In the genomic region with DNA sequence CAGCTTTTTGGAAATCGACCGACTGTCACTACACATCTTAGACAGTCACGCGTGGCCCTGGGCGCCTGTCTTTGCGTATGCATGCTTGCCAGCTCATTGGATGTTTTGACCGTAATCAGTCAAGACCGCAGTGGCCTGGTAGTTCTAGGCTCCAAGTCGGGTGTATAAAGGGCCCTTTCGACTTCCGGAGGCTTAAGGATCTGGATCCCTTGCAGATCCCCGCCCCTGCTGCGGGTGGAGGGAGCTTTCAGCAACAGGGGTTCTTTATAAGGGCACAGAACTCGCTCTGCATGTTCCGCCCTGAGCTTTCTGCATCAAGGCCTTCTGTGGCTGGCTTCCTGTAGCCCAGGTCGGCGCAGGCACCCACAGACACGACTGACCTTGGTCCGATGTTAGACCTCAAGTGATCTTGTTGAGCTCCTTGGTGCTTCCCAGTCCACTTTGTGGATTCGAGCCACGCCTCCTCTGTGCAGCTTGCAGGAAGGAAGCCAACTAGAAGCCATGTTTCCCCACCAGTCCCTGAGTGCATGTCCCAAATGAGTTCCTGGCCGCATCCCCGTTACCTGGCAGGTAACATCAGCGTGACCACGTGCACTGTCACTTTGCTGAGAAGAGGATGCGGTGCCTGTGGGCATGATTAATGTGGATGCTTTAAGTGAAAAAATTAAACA, we compare ENCODE assay signal across 8 mouse cellular contexts. TPM values are rescaled to one million over a fixed set of nuclear protein-coding genes. Genes with fewer than 3 reads are reported as not detected.
DNase-seq lines count a peak whose midpoint lies in the region; ATAC-seq and TF ChIP-seq lines count a peak whose summit lies in the region.

TSS of gene Bzw2 (minus strand) at position 443 of the 671 bp plus-strand sequence.

- peak; percentile 88 for DNase-seq in adipocyte (ENCODE audit: low spot score)
- DNase-seq in gastrocnemius, adult 8-10 months (ENCODE audit: low spot score in 2 of 2): peak; percentile 48 to 52
- DNase-seq in hindbrain, postnatal 0 days (ENCODE audit: low spot score): peak; percentile 74
- peak; percentile 38 to 43 for DNase-seq in left cerebral cortex, adult 2 months (ENCODE audit: extremely low spot score in 1 of 2, low spot score in 2 of 2)
- peak; percentile 46 to 70 for DNase-seq in right cerebral cortex, adult 2 months (ENCODE audit: low spot score in 2 of 2)
- DNase-seq in urinary bladder, postnatal 14 days (ENCODE audit: low spot score): peak; percentile 80

- H3K9me3 ChIP-seq in hindbrain, postnatal 0 days (ENCODE audit: low read length): no peaks in the 10 kb centered on the region

- H3K4me2 ChIP-seq in hindbrain, postnatal 0 days (ENCODE audit: low read depth, low read length): peak within 1 kb of the TSS; percentile 81

- no peaks in the 10 kb centered on the region for H3K27me3 ChIP-seq in hindbrain, postnatal 0 days (ENCODE audit: insufficient read depth, low read length)

- H3K4me3 ChIP-seq in cortical plate, adult 2 months (ENCODE audit: insufficient read depth, low read length): peak within 1 kb of the TSS; percentile 89
- peak within 1 kb of the TSS; percentile 93 for H3K4me3 ChIP-seq in hindbrain, postnatal 0 days (ENCODE audit: low read length)
- H3K4me3 ChIP-seq in left cerebral cortex, adult 2 months: peak within 1 kb of the TSS; percentile 95

- H3K9ac ChIP-seq in hindbrain, postnatal 0 days (replicated peaks; ENCODE audit: low read length): peak within 1 kb of the TSS; percentile 84

- intact Hi-C loops in left cerebral cortex, adult 2 months (cut with DNase I): loop anchor here (2.0 to 5.0 kb wide), 3 partner anchors 117 to 260 kb away; no protein-coding TSS in a partner anchor

- TF ChIP-seq CTCF in cortical plate, adult 2 months (IDR thresholded peaks at IDR 0.05; ENCODE audit: extremely low read depth, insufficient read depth, low read length): no peak
- no peak for TF ChIP-seq CTCF in hindbrain, postnatal 0 days (IDR thresholded peaks at IDR 0.05; ENCODE audit: low read depth)
- TF ChIP-seq CTCF in left cerebral cortex, adult 2 months (IDR thresholded peaks at IDR 0.05): no peak

- peak; percentile 19 for ATAC-seq in hindbrain, postnatal 0 days
- ATAC-seq in megakaryocyte, adult 5-6 weeks (ENCODE audit: poor library complexity, severe bottlenecking): peak; percentile 38

- H3K4me1 ChIP-seq in cortical plate, adult 2 months (ENCODE audit: control insufficient read depth, insufficient read depth, low read length): 0 out of 2 replicates have a peak, but pooled peaks cover 1% of the 10 kb centered on the region
- 0 out of 2 replicates have a peak, but pooled peaks cover 7% of the 10 kb centered on the region for H3K4me1 ChIP-seq in hindbrain, postnatal 0 days (ENCODE audit: insufficient read depth, low read length)

- H3K36me3 ChIP-seq in hindbrain, postnatal 0 days (ENCODE audit: insufficient read depth, low read length): no peaks in the 10 kb centered on the region

- peak within 1 kb of the TSS; percentile 55 for H3K27ac ChIP-seq in cortical plate, adult 2 months (ENCODE audit: insufficient read depth, low read length)
- H3K27ac ChIP-seq in hindbrain, postnatal 0 days: peak within 1 kb of the TSS; percentile 96
- H3K27ac ChIP-seq in left cerebral cortex, adult 2 months: peak within 1 kb of the TSS; percentile 89

- TF ChIP-seq POLR2A in cortical plate, adult 2 months (IDR thresholded peaks at IDR 0.05; ENCODE audit: extremely low read depth, insufficient read depth, low read length): no peak

- WGBS in hindbrain, postnatal 0 days: under 1% methylated on average over 26 of the region's 26 CpGs

RNA-seq across cellular contexts. Expression of gene Bzw2, which starts in this region (rescaled TPM):
- polyA plus RNA-seq in cortical plate, adult 2 months (2012; rRNA removed): 37.2 and 39.3 TPM in 2 replicates
- 100 to 1,000 TPM in 3 of 4 experiments, 10 to 100 TPM in 1; 96.8 to 117 (median 106) TPM for total RNA-seq in gastrocnemius, adult 8-10 months (2022)
- total RNA-seq in hindbrain, postnatal 0 days (2014; rRNA removed): 156 and 184 TPM in 2 replicates
- 254 and 263 TPM in 2 replicates for polyA plus RNA-seq in hindbrain, postnatal 0 days (2015; fragmentation: Nextera tagmentation; extraction: Ambion mirVana)
- 10 to 100 TPM; 45.3 to 47.2 TPM for total RNA-seq in left cerebral cortex, adult 2 months (2021)
- 26.5 and 30.0 TPM in 2 replicates for total RNA-seq in megakaryocyte, adult 5-6 weeks (2015)
- 20.0 and 24.5 TPM in 2 replicates for total RNA-seq in megakaryocyte, adult 5-6 weeks (2017)

Comparison
In these comparisons a context has a peak if more than half of its experiments do, and no peak if none do; other contexts are left out.
1. Peak in every context shown above with its lines: DNase-seq, ATAC-seq, H3K4me3 ChIP-seq and H3K27ac ChIP-seq.